Mouse (Mus musculus): ENCODE data around the gene Ccl26. TPM values are rescaled to one million over a fixed set of nuclear protein-coding genes. Genes with fewer than 3 reads are reported as not detected.

The Ccl26 gene
- polyA plus RNA-seq, 1 experiment from 2014 or later: not detected

Other genes starting within 250 kb of the Ccl26 start
- 0.30 and 0.39 TPM in 2 replicates for gene Fkbp6, start 213.5 kb downstream of the Ccl26 start, polyA plus RNA-seq (2015; fragmentation: Nextera tagmentation; extraction: Ambion mirVana)
- gene Trim50, start 210.3 kb downstream of the Ccl26 start, polyA plus RNA-seq (2015; fragmentation: Nextera tagmentation; extraction: Ambion mirVana): not detected in 2 replicates
- gene Nsun5, start 193.6 kb downstream of the Ccl26 start, polyA plus RNA-seq (2015; fragmentation: Nextera tagmentation; extraction: Ambion mirVana): 31.3 and 34.3 TPM in 2 replicates
- 11.1 and 11.5 TPM in 2 replicates for gene Pom121, start 169.0 kb downstream of the Ccl26 start, polyA plus RNA-seq (2015; fragmentation: Nextera tagmentation; extraction: Ambion mirVana)
- 39.1 and 39.7 TPM in 2 replicates for gene Hip1, start 18.4 kb downstream of the Ccl26 start, polyA plus RNA-seq (2015; fragmentation: Nextera tagmentation; extraction: Ambion mirVana)
- gene Ccl24, start 9.5 kb upstream of the Ccl26 start, polyA plus RNA-seq (2015; fragmentation: Nextera tagmentation; extraction: Ambion mirVana): 2.6 and 2.9 TPM in 2 replicates
- gene Rhbdd2, start 69.0 kb upstream of the Ccl26 start, polyA plus RNA-seq (2015; fragmentation: Nextera tagmentation; extraction: Ambion mirVana): 83.9 and 89.3 TPM in 2 replicates
- 96.4 and 106 TPM in 2 replicates for gene Por, start 106.5 kb upstream of the Ccl26 start, polyA plus RNA-seq (2015; fragmentation: Nextera tagmentation; extraction: Ambion mirVana)
- gene Tmem120a, start 180.9 kb upstream of the Ccl26 start, polyA plus RNA-seq (2015; fragmentation: Nextera tagmentation; extraction: Ambion mirVana): 88.4 and 89.2 TPM in 2 replicates
- 0.25 and 0.60 TPM in 2 replicates for gene Styxl1, start 214.8 kb upstream of the Ccl26 start, polyA plus RNA-seq (2015; fragmentation: Nextera tagmentation; extraction: Ambion mirVana)
- 616 and 619 TPM in 2 replicates for gene Mdh2, start 214.9 kb upstream of the Ccl26 start, polyA plus RNA-seq (2015; fragmentation: Nextera tagmentation; extraction: Ambion mirVana)
- 79.4 and 90.0 TPM in 2 replicates for gene Srrm3, start 243.3 kb upstream of the Ccl26 start, polyA plus RNA-seq (2015; fragmentation: Nextera tagmentation; extraction: Ambion mirVana)

Data from hindbrain, embryonic 15.5 days (tissue).